Mouse (Mus musculus) embryo, embryonic 11 days (tissue): ENCODE measurements around the gene Nisch.

Experiments used
- DNase-seq: peaks from one replicate; pipeline ENCODE4 v3.0.0-alpha.2; 2015

The Nisch gene

DNA sequence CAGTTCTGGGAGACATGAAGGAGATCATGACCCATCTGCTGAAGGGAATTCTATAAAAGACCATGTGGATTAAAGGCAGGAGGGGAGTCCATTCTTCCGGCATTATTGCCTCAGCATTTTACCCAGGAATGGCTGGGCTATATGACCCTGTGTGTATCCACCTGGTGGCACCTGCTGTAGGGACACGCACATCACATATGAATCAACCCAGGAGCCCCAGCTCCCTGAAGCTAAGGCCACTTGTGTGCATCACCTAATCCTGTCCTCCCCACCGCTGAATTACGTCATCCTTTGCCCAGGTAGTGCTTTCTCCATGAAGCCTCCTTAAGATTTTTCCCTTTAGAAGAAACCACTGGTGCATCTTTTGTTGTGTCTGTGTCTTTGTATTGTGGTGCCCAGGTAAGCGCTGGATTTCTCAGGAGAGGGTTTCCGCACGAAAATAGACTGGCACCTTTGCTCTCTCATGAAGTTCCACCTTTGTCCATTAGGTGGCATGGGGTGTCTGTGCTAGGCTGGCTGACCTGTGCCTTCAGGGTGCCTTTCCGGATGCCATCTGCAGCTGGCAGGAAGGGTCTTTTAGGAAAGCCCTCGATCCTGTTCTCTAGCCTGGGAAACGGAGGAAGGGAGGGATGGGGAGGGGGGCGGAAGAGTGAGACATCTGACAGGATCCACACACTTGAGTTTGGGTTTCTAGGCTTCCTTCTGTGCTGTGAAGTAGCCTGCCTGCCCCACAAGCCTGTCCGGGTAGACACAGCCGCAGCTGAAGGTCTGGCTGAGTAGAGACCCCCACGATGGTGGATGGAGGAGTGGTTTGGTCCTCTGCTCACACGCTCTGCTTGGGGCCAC, 1.4 kb downstream of the Nisch start:
- peak; percentile 80 for DNase-seq

DNA sequence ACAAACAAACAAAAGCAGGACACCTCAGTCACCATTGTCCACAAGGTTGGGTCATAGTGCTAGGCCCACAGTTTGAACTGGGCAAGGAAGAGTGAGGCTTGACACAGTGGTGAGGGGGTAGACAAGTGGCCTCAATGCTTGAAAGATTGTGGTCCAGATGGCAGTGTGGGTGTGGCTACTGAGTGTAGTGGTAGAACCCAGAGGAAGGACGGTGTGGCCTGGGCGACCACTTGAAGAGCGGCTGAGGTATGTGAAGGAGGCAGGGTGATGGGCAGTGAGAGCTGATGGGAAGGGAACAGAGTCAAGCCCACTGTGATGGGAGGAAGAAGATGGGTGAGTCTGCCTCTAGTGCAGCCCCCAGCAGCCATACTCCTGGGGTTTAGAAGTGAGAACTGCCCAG, 2.1 kb downstream of the Nisch start:
- no peak for DNase-seq

DNA sequence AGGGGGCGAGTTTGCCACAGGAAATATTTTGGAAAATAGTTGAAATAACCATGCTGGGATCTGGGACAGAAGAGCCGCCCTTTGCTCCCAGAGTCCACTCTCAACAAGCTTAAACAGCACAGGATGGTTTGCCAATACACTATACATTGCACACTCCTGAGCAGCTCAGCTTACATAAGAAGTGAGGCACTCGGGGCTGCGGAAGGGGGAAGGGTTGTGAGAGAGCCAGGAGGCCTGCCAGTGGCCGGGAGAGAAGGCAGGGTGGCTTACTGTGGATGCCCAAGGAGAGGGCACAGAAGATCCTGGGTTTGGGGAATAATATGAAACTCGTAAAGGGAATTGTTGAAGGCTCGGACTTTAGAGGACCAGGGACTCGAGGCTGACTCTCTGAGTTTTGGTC, 2.9 kb downstream of the Nisch start:
- no peak for DNase-seq

DNA sequence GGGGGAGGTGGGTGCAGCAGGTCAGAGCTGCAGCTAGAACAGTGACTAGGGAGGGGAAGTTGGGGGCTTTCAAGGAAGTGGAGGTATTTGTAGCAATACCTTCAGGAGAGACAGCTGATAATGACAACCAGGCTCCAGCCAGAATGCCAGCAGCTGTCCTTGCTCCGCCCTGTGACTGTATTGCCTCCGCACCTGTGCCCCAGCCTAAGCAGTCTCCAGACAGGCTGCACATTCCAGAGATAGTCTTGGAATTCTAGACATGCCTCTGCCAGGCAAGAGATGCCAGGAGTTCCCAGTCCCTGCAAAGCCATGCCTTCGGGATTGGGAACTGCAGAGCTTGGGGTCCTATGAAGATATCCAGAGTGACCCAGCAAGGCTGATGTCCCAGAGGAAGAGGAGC, 4.2 kb downstream of the Nisch start:
- DNase-seq: no peak

DNA sequence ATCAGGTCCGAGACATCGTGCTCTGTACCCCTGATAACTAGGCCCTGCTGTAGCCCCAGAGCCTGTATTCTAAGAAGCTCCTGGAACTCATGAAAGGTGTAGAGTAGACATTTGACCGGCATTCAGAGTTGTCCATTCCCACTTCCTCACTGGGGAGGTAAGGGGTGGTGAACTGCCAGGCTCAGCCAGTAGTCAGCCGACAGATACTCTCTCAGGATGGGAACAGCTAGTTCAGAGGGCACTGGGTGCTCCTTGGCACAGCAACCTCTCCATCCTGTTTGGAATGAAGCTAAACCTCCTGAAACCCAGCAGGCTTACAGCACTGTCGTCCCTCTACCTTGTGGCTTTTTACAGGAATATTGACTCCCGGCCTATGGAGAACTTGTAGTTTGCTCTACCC, 4.9 kb downstream of the Nisch start:
- no peak for DNase-seq

DNA sequence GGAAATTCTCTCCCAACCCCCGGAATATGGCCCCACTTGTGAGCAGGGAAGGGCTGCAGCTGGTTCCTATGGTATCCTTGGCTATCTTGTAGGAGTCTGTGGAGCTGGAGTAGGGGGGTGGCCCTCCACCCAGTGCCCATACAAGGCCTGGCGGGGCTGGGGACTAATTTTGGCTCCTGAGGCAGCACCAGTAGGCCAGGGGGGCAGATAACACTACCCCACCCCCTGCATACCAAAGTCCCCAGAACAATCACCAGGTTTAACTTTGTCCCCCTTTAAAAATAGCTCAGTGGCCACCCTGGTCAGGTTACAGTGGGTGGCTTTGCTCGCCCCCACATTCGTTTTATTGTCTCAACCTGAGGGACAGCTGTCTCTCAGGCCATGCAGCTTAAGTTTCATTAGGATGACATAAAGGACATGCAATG, 7.6 kb downstream of the Nisch start:
- DNase-seq: no peak

DNA sequence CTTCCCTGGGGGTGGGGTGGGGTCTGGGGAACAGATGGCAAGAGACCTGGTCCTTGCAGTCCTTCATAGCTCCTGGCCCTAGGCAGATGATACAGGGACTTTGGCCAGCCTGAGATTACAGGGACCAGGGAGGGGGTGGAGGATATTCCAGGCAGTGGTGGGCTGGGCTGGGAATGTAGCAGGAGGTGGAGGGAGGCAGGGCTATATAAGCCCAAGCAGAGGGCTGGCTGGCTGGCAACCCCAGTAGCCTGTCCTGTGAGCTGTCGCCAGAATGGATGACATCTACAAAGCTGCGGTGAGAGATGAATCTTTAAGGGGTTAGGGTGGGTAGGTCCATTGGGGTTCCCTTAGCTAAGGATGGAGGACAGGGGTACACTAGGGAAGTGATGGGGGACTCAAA, 8.7 kb downstream of the Nisch start, which contains the start of gene Tnnc1:
Gene Tnnc1, plus strand, starts transcription at position 229 of the 400 bp plus-strand sequence.
- no peak for DNase-seq

DNA sequence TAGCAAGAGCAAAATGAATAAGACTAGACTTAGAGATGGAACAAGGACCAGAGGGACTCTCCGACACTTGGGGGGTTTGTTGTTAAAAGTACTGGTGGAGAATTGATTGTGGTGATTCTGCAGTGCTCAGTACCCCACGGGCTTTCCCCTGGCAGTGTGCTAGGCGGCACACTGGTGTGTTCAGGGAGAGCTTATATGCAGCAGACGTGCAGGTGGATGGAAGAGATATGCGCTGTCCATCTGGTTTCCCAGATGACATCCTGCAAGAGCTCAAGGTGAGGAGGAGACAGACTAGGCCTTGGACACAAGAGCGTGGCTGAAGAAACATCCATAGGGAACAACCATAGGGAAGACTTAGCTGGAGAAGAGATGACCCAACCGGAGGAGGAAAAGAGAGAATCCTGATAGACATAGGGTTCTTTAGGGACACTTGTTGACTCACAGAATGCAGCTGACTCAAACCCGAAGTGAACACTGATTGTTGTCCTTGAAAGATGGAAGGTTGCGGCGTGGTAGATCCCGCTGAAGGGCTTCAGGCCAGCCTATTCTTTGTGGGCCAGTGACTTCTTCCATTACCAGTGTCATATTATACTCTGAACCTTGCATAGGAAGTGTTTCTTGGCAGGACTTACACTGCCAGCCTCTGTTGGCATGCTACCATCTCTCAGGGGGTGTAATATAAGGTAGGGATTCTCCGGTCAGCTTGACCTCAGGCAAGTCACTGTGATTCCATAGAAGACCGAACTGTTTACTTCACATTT, 9.5 kb downstream of the Nisch start:
- no peak for DNase-seq

DNA sequence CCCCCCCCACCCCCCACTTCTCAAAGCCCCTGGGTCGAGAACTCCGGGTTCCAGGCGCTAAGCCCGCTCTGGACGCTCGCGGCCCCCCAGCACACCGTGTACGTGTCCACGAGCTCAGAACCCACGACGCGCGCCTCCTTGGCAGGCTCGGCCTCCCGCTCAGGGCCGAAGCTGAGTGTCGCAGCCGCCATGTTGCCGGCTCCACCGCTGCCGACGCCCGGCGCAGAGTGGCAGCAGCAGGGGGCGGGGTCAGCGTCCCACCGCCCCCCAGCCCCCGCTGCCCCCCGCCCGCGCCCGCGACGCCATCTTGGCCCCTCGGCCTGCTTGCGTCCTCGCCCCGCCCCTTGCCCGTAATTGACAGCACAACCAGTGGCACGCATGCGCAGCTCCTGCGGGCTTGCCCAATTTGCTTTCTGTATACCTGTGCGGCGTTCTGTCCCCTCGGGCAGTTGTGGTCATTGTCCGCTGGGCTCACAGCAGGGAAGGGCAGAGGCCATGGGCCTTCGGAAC, 10.2 kb downstream of the Nisch start:
- peak; percentile 99 for DNase-seq

DNA sequence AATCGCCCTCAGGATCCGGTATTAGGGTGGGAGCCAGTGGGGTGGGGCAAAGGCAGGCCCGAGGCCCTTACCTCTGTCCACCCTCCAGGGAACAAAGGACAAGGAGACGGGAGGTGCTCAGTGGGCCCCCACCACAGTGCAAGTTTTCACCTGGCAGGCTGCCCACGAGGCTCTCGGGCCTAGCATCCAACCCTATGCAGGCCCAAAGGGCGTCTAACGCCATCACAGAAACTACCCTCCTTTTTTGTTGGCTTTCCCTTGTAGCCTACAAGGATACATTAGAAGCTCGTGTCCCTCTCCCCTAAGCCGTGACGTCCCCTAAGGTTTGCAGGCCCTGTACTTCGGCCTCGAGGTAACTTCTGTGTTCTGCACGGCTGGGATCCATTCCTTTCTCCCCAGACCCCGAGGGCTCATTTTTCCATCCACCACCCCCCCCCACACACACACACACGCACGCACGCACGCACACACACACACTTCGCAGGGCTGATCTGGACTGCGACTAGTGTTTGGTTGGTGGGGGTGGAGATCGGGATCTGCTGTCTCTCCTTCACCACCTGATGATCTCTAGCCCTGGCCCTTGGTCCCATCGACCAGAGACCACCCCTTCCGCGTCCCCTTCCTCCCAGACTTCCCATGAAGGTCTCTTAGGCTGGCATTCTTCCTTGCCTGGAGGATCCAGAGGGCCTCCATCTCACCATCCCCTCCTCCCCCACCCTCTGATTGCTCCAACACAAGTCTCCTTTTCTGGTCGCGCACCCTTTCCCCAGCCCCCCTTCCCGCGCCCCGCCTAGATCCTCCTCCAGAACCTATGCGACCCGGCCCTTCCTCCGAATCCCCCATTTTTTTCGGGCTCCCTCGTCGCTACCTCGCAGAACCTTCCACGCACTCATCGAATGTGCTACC, 10.9 kb downstream of the Nisch start:
- DNase-seq: peak; percentile 62

DNA sequence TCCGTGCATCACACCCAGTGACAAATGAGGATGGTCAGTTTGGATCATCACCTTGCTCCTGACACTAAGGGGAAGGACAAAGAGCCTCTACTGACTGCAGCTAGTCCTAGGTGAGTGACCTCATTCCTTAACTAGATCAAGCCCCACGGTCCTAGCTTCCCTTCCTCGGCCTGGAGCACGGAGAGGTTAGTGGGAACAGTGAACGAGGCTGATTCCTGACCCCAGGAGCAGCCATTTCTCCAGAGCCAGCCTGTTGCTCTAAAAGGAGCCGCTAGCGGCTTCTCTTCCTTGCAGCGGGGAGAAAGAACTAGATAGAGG, 11.5 kb downstream of the Nisch start:
- DNase-seq: peak; percentile 49

DNA sequence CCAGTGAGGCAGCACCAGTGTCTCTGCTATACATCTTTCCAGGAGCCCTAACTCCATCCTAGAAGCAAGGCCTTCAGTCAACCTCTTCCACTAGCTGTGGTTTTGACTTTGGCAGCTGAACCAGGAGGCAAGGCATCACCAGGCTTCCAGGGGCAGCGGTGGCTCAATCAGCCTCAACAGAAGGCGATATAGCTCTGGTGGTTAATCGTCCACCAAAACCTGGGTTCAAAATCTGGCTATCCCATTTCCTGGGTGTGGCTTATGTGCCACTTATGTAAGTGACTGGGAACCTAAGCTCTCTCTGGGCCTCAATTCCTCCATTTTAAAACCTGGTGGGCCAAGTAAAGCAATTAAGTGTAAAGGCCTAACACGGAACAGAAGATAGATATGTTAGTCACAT, 11.9 kb downstream of the Nisch start:
- DNase-seq: no peak

DNA sequence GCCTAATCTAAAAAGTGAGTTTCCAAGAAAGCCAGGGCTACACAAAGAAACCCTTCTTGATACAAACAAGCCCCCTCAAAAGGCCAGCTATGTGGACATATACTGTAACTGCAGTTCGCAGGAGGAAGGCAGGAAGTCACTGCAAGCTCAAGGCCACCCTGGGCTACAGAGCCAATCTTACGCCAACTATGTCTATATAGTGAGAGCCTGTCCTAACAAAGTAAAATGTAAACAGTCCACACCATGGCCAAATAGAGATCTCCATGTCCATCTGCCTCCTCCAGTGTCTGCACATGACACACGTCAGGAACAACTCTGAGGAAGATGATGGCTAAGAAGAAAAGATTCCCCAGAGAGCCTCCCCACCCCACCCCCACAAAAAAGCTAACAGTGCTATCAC, 16.7 kb downstream of the Nisch start:
- no peak for DNase-seq

DNA sequence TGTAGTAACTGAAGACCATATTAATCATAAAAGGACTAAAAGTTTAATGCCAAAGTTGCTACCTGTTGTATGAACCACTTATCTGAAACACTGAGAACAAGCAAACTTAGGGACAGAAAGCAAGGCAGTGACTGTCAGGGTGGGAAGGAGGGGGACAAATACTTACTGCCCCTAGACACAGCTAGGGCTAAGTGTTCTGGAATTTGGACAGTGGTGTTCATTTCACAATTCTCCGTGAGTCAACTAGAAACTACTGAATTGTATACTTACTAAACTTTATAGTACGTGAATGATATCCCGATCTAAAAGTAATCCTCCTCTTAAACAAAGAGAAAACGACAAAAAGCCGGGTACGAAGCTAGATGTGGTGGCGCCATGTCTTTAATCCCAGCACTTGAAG, 17.1 kb downstream of the Nisch start:
- no peak for DNase-seq

DNA sequence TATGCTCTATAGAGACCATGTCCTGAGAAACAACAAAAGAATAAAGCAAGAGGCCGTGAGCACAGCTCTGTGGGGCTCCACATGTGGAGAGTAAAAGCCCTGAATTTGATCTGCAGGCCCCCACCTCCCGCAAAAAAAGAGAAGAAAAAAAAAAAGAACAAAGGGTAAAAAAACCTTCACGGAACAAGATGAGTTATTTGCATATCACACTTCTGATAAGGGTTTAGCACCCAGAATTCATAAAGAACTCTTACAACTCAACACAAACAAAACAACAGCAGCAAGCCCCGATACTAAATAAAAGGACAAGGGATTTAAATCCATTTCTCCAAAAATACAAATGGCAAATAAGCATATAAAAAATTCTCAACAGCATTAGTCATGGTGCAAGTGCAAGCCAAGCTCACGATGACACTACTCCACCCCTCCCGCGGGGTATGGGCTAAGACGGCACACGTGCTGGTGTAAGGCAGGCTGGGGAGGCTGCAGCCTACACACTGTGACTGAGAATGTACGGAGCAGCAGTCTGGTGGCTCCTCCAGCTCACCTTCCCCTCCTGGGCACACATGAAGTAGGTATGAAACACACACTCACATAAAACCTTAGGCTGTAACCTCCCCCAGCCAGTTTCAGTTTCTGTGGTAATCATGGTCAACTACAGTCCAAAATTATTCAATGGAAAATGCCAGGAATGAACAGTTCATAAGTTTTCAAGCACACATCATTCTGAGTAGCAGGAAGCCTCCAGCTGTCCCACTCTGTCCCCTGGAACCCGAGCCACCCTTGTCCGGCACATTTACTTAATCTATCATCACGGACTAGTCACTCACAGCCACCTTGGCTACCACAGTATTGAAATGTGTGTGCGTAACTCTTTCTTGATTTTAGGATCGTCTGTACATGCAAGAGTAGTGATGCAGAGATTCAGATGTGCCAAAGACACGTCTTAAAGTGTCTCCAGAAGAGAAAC, 18.9 kb downstream of the Nisch start:
- DNase-seq: no peak

DNA sequence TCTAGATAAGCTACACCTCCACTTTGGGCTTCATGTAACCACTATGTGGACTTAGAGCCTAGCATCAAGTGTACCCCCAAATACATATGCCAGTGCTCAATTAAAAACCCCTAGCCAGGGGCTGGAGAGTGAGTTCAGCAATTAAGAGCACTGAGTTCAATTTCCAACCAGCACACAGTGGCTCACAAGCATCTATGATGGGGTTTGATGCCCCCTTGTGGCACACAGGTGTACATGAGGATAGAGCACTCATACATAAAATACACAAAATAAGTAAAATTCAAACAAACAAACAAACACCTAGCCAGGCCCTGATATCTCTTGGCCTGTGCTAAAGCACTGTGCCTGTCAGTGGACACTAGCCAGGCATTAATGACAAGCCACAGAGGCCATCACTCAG, 20.8 kb downstream of the Nisch start:
- DNase-seq: peak; percentile 34

DNA sequence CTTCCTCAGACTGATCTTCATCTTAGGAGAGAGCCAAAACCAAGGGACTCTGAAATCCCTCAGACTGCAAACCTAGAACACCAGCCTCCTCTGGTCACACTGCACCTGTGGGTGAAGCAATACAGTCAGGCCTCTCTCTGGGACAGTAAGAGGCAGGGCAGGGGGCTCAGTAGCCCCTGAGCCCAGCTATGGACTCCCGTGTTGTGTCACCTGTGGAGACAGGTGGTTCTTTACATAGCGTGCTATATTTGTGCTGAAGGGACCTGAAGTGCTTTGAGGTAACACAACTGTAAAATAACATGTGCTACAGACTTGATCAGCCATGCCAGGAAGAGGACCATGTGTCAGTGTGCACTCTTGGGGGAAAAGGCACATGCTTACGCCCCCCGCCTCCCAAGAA, 21.2 kb downstream of the Nisch start:
- DNase-seq: no peak

DNA sequence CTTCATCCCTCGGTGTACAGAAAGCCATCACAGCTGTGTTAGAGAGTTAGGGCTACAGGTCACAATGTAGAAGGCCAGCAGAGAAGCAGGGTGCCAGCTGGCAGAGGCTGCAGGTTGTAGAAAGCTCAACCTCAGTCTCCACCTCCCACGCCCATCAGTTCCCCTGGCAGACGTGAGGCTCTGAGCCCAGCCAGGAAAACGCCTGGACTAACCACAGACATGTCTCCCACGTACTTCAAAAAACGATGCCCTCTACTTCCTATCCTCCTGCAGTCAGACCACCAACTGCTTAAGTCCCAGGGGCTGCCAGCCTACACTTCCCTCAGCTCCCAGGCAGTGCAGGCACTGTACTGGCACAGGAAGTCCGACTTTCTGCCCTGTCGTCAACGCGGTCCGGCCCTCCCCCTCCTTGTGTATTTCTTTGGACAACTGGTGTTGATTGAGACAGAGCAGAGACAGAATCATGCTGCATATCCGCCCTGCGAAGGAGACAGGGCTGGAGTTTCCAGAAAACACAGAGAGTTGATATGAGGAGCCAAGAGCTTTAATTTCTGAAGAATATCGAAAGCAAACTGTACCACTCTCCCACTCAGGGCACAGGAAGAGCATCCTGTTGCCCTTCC, 21.7 kb downstream of the Nisch start:
- DNase-seq: no peak

DNA sequence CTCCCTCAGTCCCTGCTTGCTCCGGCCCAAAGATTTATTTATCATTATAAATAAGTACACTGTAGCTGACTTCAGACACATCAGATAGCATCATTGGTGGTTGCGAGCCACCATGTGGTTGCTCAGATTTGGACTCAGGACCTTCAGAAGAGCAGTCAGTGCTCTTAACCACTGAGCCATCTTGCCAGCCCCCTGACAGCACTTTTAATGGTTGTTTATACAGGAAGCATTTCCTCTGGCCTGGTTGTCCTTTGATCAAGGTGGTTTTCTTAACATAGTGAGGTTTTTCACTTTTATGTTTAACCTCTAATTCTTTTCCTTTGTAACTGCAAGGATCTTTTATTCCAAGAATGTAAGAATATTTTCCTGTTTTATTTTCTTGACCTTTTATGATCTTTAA, 22.3 kb downstream of the Nisch start:
- no peak for DNase-seq

DNA sequence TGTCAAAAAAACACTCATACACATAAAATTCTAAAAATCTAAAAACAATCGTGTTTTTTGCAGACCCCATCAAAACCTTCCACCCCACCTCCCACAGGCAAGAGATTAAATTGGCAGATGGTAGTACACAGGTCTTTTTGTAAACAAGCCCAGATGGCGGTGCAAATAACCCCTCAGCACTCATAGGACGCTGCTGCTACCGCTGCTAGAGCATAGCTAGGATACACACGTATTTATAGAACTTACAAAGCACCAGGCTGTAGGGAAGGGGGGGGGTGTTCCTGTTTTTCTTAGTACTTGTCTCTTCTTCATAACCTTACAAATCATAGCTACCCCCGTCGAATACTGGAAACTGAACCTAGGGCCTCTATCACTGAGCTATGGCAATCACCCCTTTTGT, 23.0 kb downstream of the Nisch start:
- no peak for DNase-seq

DNA sequence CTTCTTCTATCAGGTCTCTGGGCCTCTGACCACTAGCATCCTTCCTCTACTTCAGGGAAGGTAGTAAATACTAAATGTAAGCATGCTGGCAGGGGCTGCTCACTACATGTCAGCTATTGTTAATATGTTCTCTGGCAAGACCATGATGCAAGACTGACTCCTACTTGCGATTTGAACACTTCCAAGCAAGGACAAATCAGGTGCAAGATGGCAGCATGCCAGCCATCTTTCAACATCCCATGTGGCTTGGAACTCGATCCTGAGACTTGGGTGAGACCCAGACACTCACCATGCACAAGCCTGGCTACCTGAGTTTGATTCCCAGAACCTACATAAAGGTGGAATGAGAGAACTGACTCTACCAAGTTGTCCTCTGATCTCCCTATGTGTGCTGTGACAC, 24.8 kb downstream of the Nisch start:
- DNase-seq: no peak

DNA sequence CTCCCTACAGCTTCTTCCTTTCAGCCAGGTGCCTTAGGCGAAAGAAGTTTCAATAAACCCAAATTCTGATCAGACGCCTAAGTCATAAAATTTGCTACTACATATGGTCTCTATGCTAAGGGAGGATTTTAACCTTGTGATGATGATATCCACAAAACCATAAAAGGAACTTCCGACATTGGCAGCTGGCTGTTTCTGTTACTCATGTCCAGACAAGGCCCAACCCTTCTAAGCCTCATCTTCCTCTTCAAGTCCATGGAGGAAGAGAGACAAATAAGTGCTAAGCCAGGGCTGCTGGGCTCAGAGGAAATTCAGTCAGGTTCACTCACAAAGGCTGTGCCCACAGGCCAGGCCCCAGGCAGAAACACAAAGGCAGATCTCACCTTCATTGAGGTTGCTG, 27.4 kb downstream of the Nisch start:
- no peak for DNase-seq
